Mouse (Mus musculus) heart, embryonic 15.5 days (tissue): ENCODE results near the gene Hnrnpa3. TPM values are rescaled to one million over a fixed set of nuclear protein-coding genes. Genes with fewer than 3 reads are reported as not detected.

Source experiments
- ATAC-seq: fragments of 200-750 bp; cut with Nextera tagmentation; replicated peaks from 2 replicates; pipeline ENCODE4 v1.8.0; 2017; ENCODE audit warnings: low read depth, moderate TSS enrichment; ENCODE audit not compliant: insufficient number of reproducible peaks, insufficient read depth, low FRiP score
- H3K27ac ChIP-seq: fragments of 300-500 bp; sonication (generic); 2 replicates; pipeline ENCODE4 v1.5.1; 2015; ENCODE audit warnings: mild to moderate bottlenecking, inconsistent platforms
- H3K27me3 ChIP-seq: fragments of 300-500 bp; sonication (generic); 2 replicates; pipeline ENCODE4 v1.6.1; 2015; ENCODE audit warnings: inconsistent platforms
- H3K36me3 ChIP-seq: fragments of 300-500 bp; sonication (generic); 2 replicates; pipeline ENCODE4 v1.6.1; 2015; ENCODE audit warnings: mild to moderate bottlenecking, inconsistent platforms
- H3K4me1 ChIP-seq: fragments of 300-500 bp; sonication (generic); replicated peaks from 2 replicates; pipeline ENCODE4 v1.6.1; 2015; ENCODE audit warnings: inconsistent platforms
- H3K4me2 ChIP-seq: fragments of 300-500 bp; sonication (generic); 2 replicates; pipeline ENCODE4 v1.6.1; 2015; ENCODE audit warnings: inconsistent platforms, mild to moderate bottlenecking, moderate library complexity
- H3K4me3 ChIP-seq: fragments of 300-500 bp; sonication (generic); 2 replicates; pipeline ENCODE4 v1.5.1; 2015; ENCODE audit warnings: mild to moderate bottlenecking, inconsistent platforms
- H3K9ac ChIP-seq: fragments of 300-500 bp; sonication (generic); 2 replicates; pipeline ENCODE4 v1.6.1; 2015; ENCODE audit warnings: mild to moderate bottlenecking, inconsistent platforms
- H3K9me3 ChIP-seq: fragments of 300-500 bp; sonication (generic); replicated peaks from 2 replicates; pipeline ENCODE4 v1.6.1; 2016; ENCODE audit warnings: inconsistent platforms
- WGBS: fragments of 180-500 bp; shearing (Covaris S2); methylation state at CpG from one replicate; pipeline ENCODE4 v1.1.7; 2015; ENCODE audit warnings: mixed read lengths; 5-methylcytosine and 5-hydroxymethylcytosine counted together
- polyA plus RNA-seq: library from polyadenylated mRNA; unstranded; fragments of >200 nt; fragmentation: Nextera tagmentation; extraction: Ambion mirVana; gene quantifications from 2 replicates; pipeline ENCODE4 v1.2.1, GENCODE M21; 2015

Hnrnpa3 gene
- polyA plus RNA-seq, 1 experiment from 2014 or later: 170 TPM

DNA sequence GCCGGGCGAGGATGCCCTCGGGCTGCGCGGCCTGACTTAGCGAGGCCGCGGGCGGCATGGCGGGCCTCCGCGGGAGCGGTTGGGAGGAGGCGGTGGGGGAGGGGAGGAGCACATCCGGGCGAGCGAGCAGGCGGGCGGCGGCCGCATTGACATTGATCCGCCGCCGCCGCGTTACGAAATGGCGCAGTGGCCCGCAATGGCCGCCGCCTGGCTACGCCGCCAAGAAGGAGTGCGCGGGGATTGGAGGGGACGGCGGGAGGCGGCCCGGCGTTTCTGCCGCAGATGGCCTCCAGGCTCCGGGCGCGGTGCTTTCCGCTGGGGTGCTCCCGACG is 534 bp downstream of the Hnrnpa3 start:
- Histone ChIP-seq H3K4me3 (peak overlapping the region; percentile 95), H3K9me3 (no peaks in the 10 kb centered on the region), H3K27ac (peak overlapping the region; percentile 98), H3K4me2 (peak overlapping the region; percentile 72), H3K4me1 (peaks cover 19% of the 10 kb centered on the region), H3K27me3 (no peaks in the 10 kb centered on the region), H3K36me3 (peaks cover 22% of the 10 kb centered on the region), H3K9ac (peak overlapping the region; percentile 99)
- under 1% methylated on average over 46 of the region's 47 CpGs for WGBS
- ATAC-seq: peak; percentile 74

GRCm38 (mm10) chr2:75660255-75660948 is 1.3 kb downstream of the Hnrnpa3 start:
- Histone ChIP-seq H3K9ac (peak overlapping the region; percentile 99), H3K4me3 (peak overlapping the region; percentile 95), H3K4me1 (peaks cover 19% of the 10 kb centered on the region), H3K27me3 (no peaks in the 10 kb centered on the region), H3K9me3 (no peaks in the 10 kb centered on the region), H3K36me3 (peaks cover 28% of the 10 kb centered on the region), H3K4me2 (peak overlapping the region; percentile 72), H3K27ac (peak overlapping the region; percentile 98)
- WGBS: 2% methylated on average over 15 of the region's 15 CpGs
- no peak for ATAC-seq

DNA sequence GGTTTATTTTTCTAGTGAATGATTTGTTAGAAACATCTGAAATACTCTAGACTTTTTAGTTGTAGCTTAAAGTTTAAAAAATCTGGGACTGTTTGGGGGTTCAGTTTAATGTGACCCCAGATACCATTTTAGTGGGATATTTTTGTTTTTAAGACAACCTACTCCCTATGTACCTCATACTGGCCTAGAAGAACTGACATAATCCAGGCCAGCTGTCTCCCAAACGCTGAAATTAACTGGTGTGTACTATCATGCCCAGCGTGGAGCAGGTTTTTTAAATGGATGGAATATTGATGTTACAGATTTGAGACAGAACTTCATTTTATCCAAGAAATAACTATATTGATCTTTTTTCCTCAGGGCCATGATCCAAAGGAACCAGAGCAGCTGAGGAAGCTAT is 2.0 kb downstream of the Hnrnpa3 start:
- Histone ChIP-seq H3K36me3 (peaks cover 28% of the 10 kb centered on the region), H3K9ac (peak overlapping the region; percentile 99), H3K27ac (no peak overlapping the region; the same call in 1 of the 2 replicates), H3K4me1 (peaks cover 19% of the 10 kb centered on the region), H3K27me3 (no peaks in the 10 kb centered on the region), H3K9me3 (no peaks in the 10 kb centered on the region), H3K4me3 (peak overlapping the region; percentile 95), H3K4me2 (peak overlapping the region; percentile 72)
- WGBS: 18% methylated on average over 2 of the region's 2 CpGs
- ATAC-seq: no peak

DNA sequence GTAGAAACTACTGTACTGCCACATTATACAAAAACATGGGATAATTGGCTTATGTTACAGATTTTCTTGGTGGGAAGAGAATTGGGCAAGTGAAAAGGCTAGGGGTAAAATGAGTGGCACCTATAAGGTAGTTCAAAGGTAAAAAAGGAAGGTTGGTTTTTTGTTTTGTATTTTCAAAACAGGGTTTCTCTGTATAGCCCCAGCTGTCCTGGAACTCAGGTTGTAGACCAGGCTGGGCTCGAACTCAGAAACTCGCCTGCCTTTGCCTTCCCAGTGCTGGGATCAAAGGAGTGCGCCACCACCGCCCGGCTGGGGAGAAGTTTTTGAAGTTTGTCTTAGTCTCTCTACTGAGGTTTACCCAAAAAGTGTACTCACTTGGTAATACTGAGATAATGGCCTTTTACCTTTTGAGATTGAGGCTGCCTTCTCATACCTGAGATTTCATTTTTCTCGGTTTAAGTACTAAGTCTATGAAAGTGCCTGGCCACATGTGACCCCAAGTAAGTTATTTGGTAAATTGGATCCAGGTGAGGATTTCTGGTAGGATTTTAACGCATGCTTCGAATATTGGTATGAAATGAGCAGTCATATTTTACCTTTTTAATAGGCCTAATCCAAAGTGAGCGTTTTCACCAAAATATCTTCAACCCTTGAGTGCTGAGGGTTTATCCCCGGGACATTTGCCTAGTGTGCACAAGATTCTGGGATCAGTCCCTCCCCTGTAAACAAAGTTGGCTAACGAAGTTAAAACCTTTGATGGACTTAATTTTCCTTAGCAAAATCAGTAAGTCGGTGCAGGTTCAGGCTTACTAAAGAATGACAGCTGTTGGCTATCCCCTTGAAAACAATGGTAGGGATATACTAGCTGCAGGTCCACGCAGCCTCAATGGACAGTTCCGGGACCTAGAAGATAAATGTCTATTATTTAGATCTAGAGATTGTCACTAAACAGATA is 10.7 kb downstream of the Hnrnpa3 start:
- 41% methylated on average over 14 of the region's 14 CpGs for WGBS
- Histone ChIP-seq H3K4me1 (no peaks in the 10 kb centered on the region), H3K27ac (no peak overlapping the region), H3K4me3 (no peak overlapping the region), H3K9ac (no peak overlapping the region), H3K27me3 (no peaks in the 10 kb centered on the region), H3K4me2 (no peak overlapping the region), H3K36me3 (peaks cover 4% of the 10 kb centered on the region), H3K9me3 (no peaks in the 10 kb centered on the region)
- no peak for ATAC-seq

DNA sequence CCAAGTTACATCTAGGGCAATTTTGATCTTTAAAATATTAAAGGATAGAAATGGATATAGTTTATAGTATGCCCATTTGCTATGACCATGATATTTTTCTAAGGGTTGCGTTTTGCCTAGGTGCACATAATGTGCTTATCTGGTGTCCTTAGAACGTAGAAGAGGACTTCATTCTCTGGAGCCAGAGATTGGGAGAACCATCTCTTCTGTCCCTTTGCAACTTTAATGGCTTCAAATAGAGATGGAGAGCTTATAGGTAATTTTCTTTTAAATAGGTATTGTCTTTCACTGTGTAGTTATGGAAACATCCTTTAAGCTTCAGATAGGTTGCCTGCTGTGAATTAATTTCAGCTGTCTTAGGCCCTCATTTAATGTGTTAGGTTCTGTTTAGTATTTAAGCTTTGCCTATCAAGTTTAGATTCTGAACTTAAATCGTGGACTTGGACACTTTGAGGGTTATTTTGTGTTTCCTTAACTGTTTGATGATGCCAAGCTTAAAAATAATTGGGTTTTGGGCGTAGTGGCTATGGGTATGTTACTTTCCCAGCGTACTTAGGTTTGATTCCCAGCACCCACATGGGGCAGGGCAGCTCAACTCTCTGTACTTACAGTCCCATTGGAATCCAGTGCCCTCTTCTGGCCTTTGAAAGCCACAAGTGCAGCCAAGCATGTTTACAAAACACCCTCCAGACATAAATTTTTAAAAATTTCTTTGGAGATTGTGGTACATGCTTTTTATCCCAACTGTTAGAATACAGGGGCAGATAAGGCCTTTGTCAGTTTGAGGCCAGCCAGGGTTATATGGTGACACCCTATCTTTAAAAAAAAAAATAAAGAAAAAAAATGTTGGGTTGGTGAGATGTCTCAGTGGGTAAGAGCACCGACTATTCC is 11.6 kb downstream of the Hnrnpa3 start:
- WGBS: 68% methylated on average over 6 of the region's 6 CpGs
- no peak overlapping the region for H3K4me3 ChIP-seq
- H3K4me2 ChIP-seq: no peak overlapping the region
- ATAC-seq: no peak
- H3K4me1 ChIP-seq: no peaks in the 10 kb centered on the region
- no peaks in the 10 kb centered on the region for H3K9me3 ChIP-seq
- no peak overlapping the region for H3K27ac ChIP-seq
- H3K9ac ChIP-seq: no peak overlapping the region
- H3K27me3 ChIP-seq: no peaks in the 10 kb centered on the region
- H3K36me3 ChIP-seq: peaks cover 4% of the 10 kb centered on the region

GRCm38 (mm10) chr2:75671337-75671660 is 12.2 kb downstream of the Hnrnpa3 start:
- WGBS: 75% methylated on average over 2 of the region's 2 CpGs
- H3K9me3 ChIP-seq: no peaks in the 10 kb centered on the region
- no peak overlapping the region for H3K27ac ChIP-seq
- no peaks in the 10 kb centered on the region for H3K27me3 ChIP-seq
- peaks cover 5% of the 10 kb centered on the region for H3K4me1 ChIP-seq
- H3K9ac ChIP-seq: no peak overlapping the region
- no peak overlapping the region for H3K4me3 ChIP-seq
- ATAC-seq: no peak
- H3K36me3 ChIP-seq: peaks cover 10% of the 10 kb centered on the region
- H3K4me2 ChIP-seq: no peak overlapping the region

DNA sequence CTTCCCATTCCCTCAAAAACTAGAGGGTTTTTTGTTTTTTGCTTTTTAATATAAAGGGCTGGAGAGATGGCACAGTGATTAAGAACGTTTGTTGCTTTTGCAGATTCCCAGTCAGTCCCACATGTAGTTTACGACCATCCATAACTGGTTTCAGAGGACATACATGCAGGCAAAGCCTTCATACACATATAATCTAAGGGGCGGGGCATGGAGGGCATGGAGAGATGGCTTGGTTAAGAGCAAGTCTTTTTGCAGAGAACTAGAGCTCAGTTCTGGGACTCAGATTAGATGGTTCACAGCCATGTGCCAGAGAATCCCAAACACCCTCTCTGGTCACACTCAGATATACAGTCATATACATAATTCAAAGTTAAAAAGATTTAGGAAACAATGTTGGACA is 13.5 kb downstream of the Hnrnpa3 start:
- ATAC-seq: no peak
- no peaks in the 10 kb centered on the region for H3K27me3 ChIP-seq
- no peak overlapping the region for H3K4me3 ChIP-seq
- peaks cover 9% of the 10 kb centered on the region for H3K4me1 ChIP-seq
- no peak overlapping the region for H3K27ac ChIP-seq
- no peak overlapping the region for H3K9ac ChIP-seq
- 75% methylated on average over 3 of the region's 3 CpGs for WGBS
- no peaks in the 10 kb centered on the region for H3K9me3 ChIP-seq
- no peak overlapping the region for H3K4me2 ChIP-seq
- H3K36me3 ChIP-seq: peaks cover 21% of the 10 kb centered on the region

DNA sequence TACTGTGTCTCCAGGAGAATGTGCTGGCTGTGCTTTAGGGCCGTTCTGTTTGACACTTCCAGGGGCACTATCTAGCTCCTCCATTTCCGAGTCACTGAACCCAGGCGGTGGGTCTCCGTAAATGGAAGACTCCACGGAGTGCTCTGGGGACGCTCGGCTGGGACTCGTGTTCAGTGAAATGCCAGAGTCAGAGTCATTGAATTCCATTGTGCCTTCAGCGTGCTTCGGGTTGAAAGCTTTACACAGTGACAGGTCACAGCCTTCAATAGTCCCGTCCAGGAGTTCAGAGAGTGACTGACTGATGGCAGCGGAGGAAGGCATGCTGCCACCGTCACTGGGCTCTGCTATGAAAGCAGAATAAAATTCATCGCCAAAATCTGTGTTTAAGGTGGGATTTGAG is 17.5 kb downstream of the Hnrnpa3 start:
- H3K4me2 ChIP-seq: no peak overlapping the region
- H3K27me3 ChIP-seq: no peaks in the 10 kb centered on the region
- peak; percentile 51 for ATAC-seq
- H3K36me3 ChIP-seq: peaks cover 31% of the 10 kb centered on the region
- 57% methylated on average over 14 of the region's 14 CpGs for WGBS
- H3K4me3 ChIP-seq: no peak overlapping the region
- no peaks in the 10 kb centered on the region for H3K9me3 ChIP-seq
- H3K9ac ChIP-seq: no peak overlapping the region
- H3K27ac ChIP-seq: peak overlapping the region; percentile 64
- H3K4me1 ChIP-seq: peaks cover 22% of the 10 kb centered on the region

- no peak for ATAC-seq
- H3K9me3 ChIP-seq: no peaks in the 10 kb centered on the region
- no peak overlapping the region for H3K4me3 ChIP-seq
- H3K9ac ChIP-seq: no peak overlapping the region
- H3K4me2 ChIP-seq: no peak overlapping the region
- H3K27ac ChIP-seq: no peak overlapping the region
- 90% methylated on average over 8 of the region's 8 CpGs for WGBS
- H3K4me1 ChIP-seq: peaks cover 47% of the 10 kb centered on the region
- H3K36me3 ChIP-seq: peaks cover 31% of the 10 kb centered on the region
- H3K27me3 ChIP-seq: no peaks in the 10 kb centered on the region
These were observed 20.9 kb downstream of the Hnrnpa3 start for GRCm38 (mm10) chr2:75679947-75680346.

- H3K27ac ChIP-seq: peak overlapping the region; percentile 88
- ATAC-seq: 0 out of 2 replicates have a peak, but pooled peaks have one; percentile 32
- 29% methylated on average over 7 of the region's 7 CpGs for WGBS
- peaks cover 55% of the 10 kb centered on the region for H3K4me1 ChIP-seq
- H3K4me2 ChIP-seq: peak overlapping the region; percentile 34; the same call in 1 of the 2 replicates
- H3K36me3 ChIP-seq: peaks cover 20% of the 10 kb centered on the region
- no peaks in the 10 kb centered on the region for H3K9me3 ChIP-seq
- H3K4me3 ChIP-seq: no peak overlapping the region
- H3K9ac ChIP-seq: no peak overlapping the region
- H3K27me3 ChIP-seq: no peaks in the 10 kb centered on the region
These were observed 22.4 kb downstream of the Hnrnpa3 start for GRCm38 (mm10) chr2:75681439-75681838.
